Mouse (Mus musculus) myocyte (in vitro differentiated cells): ENCODE results near the gene Etv5. TPM values are rescaled to one million over a fixed set of nuclear protein-coding genes. Genes with fewer than 3 reads are reported as not detected.
A peak's percentile ranks its signal among the peaks of the same experiment; 100 is the strongest.
"Not testable (repeated sequence)": the region's sequence is repeated elsewhere in the genome, so short reads cannot be mapped to it uniquely, and the experiment has no call there.

ENCODE experiments used
- H3K27me3 ChIP-seq: one replicate; pipeline ENCODE4 v1.6.1; 2011; ENCODE audit not compliant: control insufficient read depth, insufficient read depth, insufficient read length
- H3K36me3 ChIP-seq: one replicate; pipeline ENCODE4 v1.6.1; 2011; ENCODE audit not compliant: control insufficient read depth, insufficient read depth
- H3K4me2 ChIP-seq: one replicate; pipeline ENCODE4 v1.6.1; 2011; ENCODE audit warnings: low read depth, control low read depth
- H3K4me3 ChIP-seq: one replicate; pipeline ENCODE4 v1.5.1; 2011; ENCODE audit warnings: mild to moderate bottlenecking, control low read depth, moderate library complexity
- H3K79me2 ChIP-seq: one replicate; pipeline ENCODE4 v1.6.1; 2011; ENCODE audit not compliant: control insufficient read depth, insufficient read depth
- H3ac ChIP-seq: one replicate; pipeline ENCODE4 v1.6.1; 2011; ENCODE audit not compliant: control insufficient read depth, insufficient read length
- CEBPB ChIP-seq: IDR thresholded peaks from 2 replicates; pipeline ENCODE4 v1.6.1; 2011; ENCODE audit warnings: mild to moderate bottlenecking, moderate library complexity; ENCODE audit not compliant: poor library complexity, insufficient read depth, severe bottlenecking
- E2F4 ChIP-seq: IDR thresholded peaks from one replicate; pipeline ENCODE4 v1.6.1; 2011; ENCODE audit warnings: mild to moderate bottlenecking, control low read depth, moderate library complexity; ENCODE audit not compliant: insufficient read depth
- MAX ChIP-seq: IDR thresholded peaks from one replicate; pipeline ENCODE4 v1.6.1; 2011; ENCODE audit warnings: low read depth, mild to moderate bottlenecking, control low read depth
- MYOD1 ChIP-seq, 3 experiments: IDR thresholded peaks; one replicate each; pipeline ENCODE4 v1.6.1; 2011; ENCODE audit warnings: control low read depth in 2 of 3, low read depth in 2 of 3, mild to moderate bottlenecking in 2 of 3, moderate library complexity in 1 of 3; ENCODE audit not compliant: insufficient read length in 2 of 3, control insufficient read depth in 1 of 3
- MYOG ChIP-seq, 3 experiments: IDR thresholded peaks; one replicate each; pipeline ENCODE4 v1.6.1; 2011; ENCODE audit warnings: control low read depth in 2 of 3, low read depth in 2 of 3, mild to moderate bottlenecking in 2 of 3; ENCODE audit not compliant: insufficient read length in 2 of 3, control insufficient read depth in 1 of 3, insufficient read depth in 1 of 3
- POLR2A ChIP-seq: IDR thresholded peaks from one replicate; pipeline ENCODE4 v1.6.1; 2011; ENCODE audit warnings: low read depth, mild to moderate bottlenecking, control low read depth, moderate library complexity; ENCODE audit not compliant: insufficient read length
- POLR2AphosphoS2 ChIP-seq: IDR thresholded peaks from one replicate; pipeline ENCODE4 v1.6.1; 2011; ENCODE audit warnings: low read depth, control low read depth; ENCODE audit not compliant: insufficient read length
- REST ChIP-seq: IDR thresholded peaks from one replicate; pipeline ENCODE4 v1.6.1; 2011; ENCODE audit warnings: mild to moderate bottlenecking, control low read depth, moderate library complexity; ENCODE audit not compliant: insufficient read depth, insufficient read length
- SRF ChIP-seq: IDR thresholded peaks from one replicate; pipeline ENCODE4 v1.6.1; 2011; ENCODE audit warnings: low read depth; ENCODE audit not compliant: control insufficient read depth, insufficient read length
- TCF12 ChIP-seq: IDR thresholded peaks from one replicate; pipeline ENCODE4 v1.6.1; 2011; ENCODE audit warnings: mild to moderate bottlenecking, control low read depth; ENCODE audit not compliant: poor library complexity, insufficient read depth, severe bottlenecking
- TCF3 ChIP-seq: IDR thresholded peaks from one replicate; pipeline ENCODE4 v1.6.1; 2011; ENCODE audit warnings: low read depth, control low read depth; ENCODE audit not compliant: insufficient read length
- USF1 ChIP-seq: IDR thresholded peaks from one replicate; pipeline ENCODE4 v1.6.1; 2011; ENCODE audit warnings: low read depth, mild to moderate bottlenecking, control low read depth, moderate library complexity
- polyA plus RNA-seq: library from polyadenylated mRNA; unstranded; fragments of >200 nt; fragmentation: generic; extraction: Trizol; gene quantifications from one replicate; pipeline ENCODE4 v1.2.1, GENCODE M21; 2012; ENCODE audit warnings: missing spikeins

Etv5 gene
- polyA plus RNA-seq, 1 experiment = 17.2 TPM

- Histone ChIP-seq H3ac (no peak overlapping the region), H3K4me3 (no peak overlapping the region), H3K4me2 (peak overlapping the region; percentile 76), H3K27me3 (no peaks in the 10 kb centered on the region), H3K79me2 (no peaks in the 10 kb centered on the region), H3K36me3 (no peaks in the 10 kb centered on the region)
- TF ChIP-seq E2F4 (no peak), USF1 (peak; percentile 76), MYOD1 (IDR thresholded peaks at IDR 0.05; ENCODE audit: control insufficient read depth in 1 of 3, insufficient read length in 2 of 3, low read depth in 2 of 3) (no peak)
These were observed 80.7 kb downstream of the Etv5 start for GRCm38 (mm10) chr16:22358701-22359354.

- not testable (repeated sequence) for H3K36me3 ChIP-seq, H3K4me3 ChIP-seq, H3K27me3 ChIP-seq, H3K4me2 ChIP-seq, H3ac ChIP-seq, H3K79me2 ChIP-seq
These were observed 85.3 kb downstream of the Etv5 start for GRCm38 (mm10) chr16:22354177-22354576.

GRCm38 (mm10) chr16:22353639-22354038 lies 85.9 kb downstream of the Etv5 start:
- H3K79me2 ChIP-seq = no peaks in the 10 kb centered on the region
- no peak for TF ChIP-seq SRF
- no peak for TF ChIP-seq MYOG (IDR thresholded peaks at IDR 0.05; ENCODE audit: control insufficient read depth in 1 of 3, insufficient read depth in 1 of 3, insufficient read length in 2 of 3, low read depth in 2 of 3)
- TF ChIP-seq TCF12 = no peak
- TF ChIP-seq E2F4 = no peak
- no peak for TF ChIP-seq POLR2AphosphoS2
- no peaks in the 10 kb centered on the region for H3K36me3 ChIP-seq
- H3K4me2 ChIP-seq = no peak overlapping the region
- no peaks in the 10 kb centered on the region for H3K27me3 ChIP-seq
- no peak overlapping the region for H3K4me3 ChIP-seq
- H3ac ChIP-seq = no peak overlapping the region

GRCm38 (mm10) chr16:22351194-22351593 lies 88.3 kb downstream of the Etv5 start:
- TF ChIP-seq MYOG (IDR thresholded peaks at IDR 0.05; ENCODE audit: control insufficient read depth in 1 of 3, insufficient read depth in 1 of 3, insufficient read length in 2 of 3, low read depth in 2 of 3) (no peak), MAX (no peak), E2F4 (no peak), SRF (no peak), MYOD1 (IDR thresholded peaks at IDR 0.05; ENCODE audit: control insufficient read depth in 1 of 3, insufficient read length in 2 of 3, low read depth in 2 of 3) (no peak), USF1 (no peak), REST (no peak), CEBPB (no peak), POLR2A (no peak), POLR2AphosphoS2 (no peak), TCF3 (no peak), TCF12 (no peak)
- H3K27me3 ChIP-seq = no peaks in the 10 kb centered on the region
- H3ac ChIP-seq = no peak overlapping the region
- H3K79me2 ChIP-seq = no peaks in the 10 kb centered on the region
- no peak overlapping the region for H3K4me3 ChIP-seq
- H3K36me3 ChIP-seq = no peaks in the 10 kb centered on the region
- no peak overlapping the region for H3K4me2 ChIP-seq

- H3K36me3 ChIP-seq = no peaks in the 10 kb centered on the region
- no peak overlapping the region for H3K4me3 ChIP-seq
- no peak for TF ChIP-seq MYOG (IDR thresholded peaks at IDR 0.05; ENCODE audit: control insufficient read depth in 1 of 3, insufficient read depth in 1 of 3, insufficient read length in 2 of 3, low read depth in 2 of 3)
- TF ChIP-seq TCF12 = no peak
- TF ChIP-seq TCF3 = no peak
- no peak for TF ChIP-seq POLR2AphosphoS2
- TF ChIP-seq USF1 = no peak
- TF ChIP-seq POLR2A = no peak
- no peak for TF ChIP-seq MYOD1 (IDR thresholded peaks at IDR 0.05; ENCODE audit: control insufficient read depth in 1 of 3, insufficient read length in 2 of 3, low read depth in 2 of 3)
- TF ChIP-seq MAX = no peak
- no peak for TF ChIP-seq SRF
- no peak for TF ChIP-seq REST
- TF ChIP-seq E2F4 = no peak
- TF ChIP-seq CEBPB = no peak
- no peaks in the 10 kb centered on the region for H3K79me2 ChIP-seq
- no peaks in the 10 kb centered on the region for H3K27me3 ChIP-seq
- H3ac ChIP-seq = no peak overlapping the region
- no peak overlapping the region for H3K4me2 ChIP-seq
These were observed 89.7 kb downstream of the Etv5 start for GRCm38 (mm10) chr16:22349798-22350197.
